Mouse (Mus musculus): Measurements from ENCODE around the gene Gm9837.

Gene Gm9837

DNA sequence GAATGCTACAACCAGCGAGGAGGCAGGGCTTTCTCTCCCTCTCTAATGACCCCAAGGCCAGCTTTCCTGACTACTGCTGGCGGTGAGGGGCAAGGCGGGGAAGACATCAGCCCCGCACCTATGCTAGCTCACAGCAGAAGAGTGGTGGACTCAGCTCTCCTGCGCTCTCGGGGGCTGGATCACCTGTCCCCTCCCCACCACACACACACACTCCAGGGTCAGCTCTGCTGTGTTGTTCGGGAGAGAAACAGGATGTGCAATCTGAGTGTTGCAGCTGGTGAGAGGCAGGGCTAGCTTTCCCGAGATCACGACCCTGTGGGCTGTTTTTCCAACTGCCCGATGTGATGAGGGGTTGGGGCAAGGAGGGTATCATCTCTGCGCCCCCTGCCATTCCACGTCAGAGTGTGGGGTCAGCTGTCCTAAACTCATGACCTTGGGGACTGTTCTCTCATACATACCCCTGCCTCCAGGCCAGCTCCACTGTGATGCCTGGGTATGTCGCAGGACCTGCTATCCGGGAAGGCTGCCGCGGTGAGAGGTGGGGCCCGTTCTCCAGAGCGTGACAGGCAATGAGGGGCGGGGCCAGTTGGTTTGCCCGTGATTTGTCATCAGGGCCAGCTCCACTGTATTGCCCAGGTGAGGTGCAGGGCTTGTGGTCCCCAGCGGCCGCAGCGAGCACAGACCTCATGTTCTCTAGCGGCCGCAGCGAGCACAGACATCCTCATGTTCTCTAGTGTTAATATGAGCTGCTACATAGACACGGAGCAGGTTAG, 16.7 kb upstream of the Gm9837 start:
- DNase-seq, result peak; percentile 39

DNA sequence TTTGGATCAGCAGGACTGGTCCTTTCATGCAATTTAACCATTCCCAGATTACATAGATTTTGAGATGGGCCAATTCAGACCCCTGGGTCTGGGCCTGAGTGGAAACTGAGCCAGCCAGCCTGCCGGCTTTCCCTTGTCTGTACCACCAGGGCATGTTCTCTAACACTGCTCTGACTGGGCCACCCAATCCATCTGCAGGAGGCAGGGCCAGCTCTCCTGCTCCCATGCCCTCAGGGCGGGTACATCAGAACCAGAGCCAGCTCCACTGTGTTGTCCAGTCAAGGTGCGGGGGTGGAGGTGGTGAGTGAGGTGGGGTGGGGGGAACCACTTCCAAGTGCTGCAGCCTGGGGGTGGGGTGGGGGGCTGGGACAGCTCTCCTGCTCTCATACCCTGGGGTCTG, 16.1 kb upstream of the Gm9837 start:
- DNase-seq, result no peak

DNA sequence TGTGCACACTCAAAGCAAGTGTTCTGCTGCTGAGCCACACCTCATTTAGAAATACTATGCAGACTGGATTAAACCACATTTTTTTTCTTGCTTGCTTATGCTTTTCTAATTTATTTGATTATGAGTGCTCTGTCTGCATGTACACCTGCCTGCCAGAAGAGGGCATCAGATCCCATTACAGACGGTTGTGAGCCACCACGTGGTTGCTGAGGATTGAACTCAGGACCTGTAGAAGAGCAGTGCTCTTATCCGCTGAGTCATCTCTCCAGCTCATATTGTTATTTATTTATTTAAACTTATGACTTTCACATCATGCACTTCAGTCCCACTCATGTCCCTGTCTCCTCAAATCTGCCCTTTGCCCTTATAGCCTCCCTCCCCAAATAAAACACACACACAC, 15.4 kb upstream of the Gm9837 start:
- no peak for DNase-seq

DNA sequence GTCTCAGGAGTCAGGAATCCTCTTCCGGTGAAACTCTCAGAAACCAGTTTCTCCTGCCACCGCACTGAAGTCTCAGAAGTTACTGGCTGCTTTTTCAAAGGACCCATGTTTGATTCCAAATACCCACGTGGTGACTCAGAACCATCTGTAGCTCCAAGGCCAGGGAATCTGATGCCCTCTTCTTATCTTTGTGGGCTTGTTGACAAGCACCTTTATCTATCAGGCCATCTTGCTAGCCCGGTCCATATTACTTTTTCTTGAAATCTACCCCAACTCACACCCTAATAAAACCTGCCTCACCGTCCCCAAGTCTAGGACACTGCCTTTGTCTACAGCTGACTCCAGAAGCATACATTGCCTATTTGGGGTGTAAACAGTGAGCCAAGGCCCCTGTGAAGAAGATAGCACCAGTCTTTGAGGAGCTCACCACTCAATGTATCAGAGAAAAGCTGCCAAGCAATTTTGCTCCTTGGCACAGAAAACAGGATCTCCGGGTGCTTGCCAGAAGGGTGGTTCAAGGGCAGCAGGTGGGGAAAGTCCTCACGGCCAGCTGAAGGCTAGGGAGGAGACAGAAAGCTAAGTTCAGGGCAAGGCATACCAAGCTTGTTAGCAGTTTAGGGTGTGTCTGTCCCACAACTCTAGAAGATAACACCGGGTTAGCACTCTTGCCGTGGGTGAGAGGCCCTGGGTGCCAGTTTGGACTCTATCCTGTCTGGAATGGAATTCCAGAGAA, 13.0 kb upstream of the Gm9837 start:
- no peak for DNase-seq

DNA sequence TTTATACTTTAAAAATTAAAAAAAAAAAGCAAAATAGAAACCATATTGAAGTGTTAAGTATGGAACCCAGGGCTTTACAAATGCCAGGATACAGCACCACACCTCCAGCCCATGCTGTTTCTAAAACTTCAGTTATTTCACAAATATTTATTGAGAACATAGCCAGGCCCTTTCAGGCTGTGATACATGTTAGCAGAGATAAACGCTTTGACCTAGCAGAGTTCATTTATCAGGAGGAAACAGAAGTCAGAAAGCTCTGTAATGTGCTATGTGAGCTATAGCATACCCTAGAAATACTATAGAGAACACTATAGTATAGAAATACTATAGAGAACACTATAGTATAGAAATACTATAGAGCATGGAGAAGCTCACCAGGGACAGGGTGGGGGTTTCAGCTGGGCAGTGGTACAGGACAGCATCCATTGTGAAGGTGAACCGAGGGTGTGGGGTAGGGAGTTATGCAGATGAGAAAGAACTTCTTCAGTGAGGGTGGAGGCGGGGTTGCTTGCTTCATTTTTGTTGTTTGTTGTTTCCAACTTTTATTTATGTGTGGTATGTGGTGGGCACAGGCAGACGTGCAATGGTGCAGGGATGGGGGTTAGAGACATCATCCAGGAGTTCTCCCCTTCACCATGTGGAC, 10.9 kb upstream of the Gm9837 start:
- no peak for DNase-seq

DNA sequence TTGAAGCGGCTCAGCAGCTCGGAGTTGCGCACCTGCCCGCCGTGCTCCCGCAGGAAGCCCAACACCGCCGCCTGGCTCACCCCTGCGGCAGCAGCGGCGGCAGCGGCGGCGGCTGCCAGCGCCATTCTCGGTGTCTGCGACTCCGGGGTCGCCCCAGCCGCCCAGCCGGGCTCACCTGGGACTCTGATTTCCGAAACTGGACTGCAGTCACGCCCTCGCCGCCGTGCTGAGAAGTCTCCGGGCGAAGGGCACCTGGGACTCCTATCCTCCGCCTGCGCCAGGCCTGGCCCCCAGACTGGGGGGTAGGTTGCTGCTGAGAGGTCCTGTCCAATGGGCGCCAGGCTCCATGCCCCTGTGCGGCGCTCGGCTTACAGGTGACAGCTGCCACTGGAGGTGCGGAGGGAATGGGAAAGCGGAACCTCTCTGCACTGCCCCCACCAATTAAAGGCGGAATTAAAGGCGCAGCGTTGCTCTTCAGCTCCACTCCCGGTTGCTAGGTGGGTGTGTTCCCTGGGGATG, 9.6 kb upstream of the Gm9837 start, which contains the start of the genes Gm9945 and Sowaha:
Gene Gm9945, plus strand, starts transcription at position 384 of the 519 bp plus-strand sequence.
Gene Sowaha, minus strand, starts transcription at position 492 of the 519 bp plus-strand sequence.
- peak; percentile 31 for DNase-seq

DNA sequence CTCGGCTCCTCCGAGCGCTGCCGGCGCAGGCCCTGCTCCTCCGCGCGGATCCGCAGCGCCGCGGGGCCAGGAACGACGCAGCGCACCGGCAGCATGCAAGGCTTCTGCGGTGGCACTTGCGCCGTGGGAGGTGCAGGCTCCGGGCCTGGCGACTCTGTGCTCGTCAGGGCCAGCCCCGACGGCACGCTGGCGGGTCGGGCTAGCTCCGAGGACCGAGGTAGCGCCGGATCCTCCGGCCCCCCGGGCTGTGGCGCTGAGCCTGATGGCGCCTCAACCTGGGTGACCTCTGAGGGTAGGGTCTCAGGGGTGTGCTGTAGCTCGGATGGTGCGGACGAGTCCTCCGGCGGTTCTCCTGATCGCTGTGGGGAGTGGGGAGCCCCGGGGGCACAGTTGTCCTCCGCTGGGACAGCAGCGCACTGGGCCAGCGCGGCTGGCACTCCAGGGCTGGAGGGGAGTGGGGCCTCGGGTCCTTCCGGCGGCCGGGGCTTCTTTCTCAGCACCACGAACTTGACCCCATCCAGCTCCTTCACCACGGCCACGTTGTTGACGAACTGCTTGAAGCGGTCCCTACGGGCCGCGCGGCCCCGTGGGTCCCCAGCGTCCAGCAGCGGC, 9.0 kb upstream of the Gm9837 start:
- no peak for DNase-seq

DNA sequence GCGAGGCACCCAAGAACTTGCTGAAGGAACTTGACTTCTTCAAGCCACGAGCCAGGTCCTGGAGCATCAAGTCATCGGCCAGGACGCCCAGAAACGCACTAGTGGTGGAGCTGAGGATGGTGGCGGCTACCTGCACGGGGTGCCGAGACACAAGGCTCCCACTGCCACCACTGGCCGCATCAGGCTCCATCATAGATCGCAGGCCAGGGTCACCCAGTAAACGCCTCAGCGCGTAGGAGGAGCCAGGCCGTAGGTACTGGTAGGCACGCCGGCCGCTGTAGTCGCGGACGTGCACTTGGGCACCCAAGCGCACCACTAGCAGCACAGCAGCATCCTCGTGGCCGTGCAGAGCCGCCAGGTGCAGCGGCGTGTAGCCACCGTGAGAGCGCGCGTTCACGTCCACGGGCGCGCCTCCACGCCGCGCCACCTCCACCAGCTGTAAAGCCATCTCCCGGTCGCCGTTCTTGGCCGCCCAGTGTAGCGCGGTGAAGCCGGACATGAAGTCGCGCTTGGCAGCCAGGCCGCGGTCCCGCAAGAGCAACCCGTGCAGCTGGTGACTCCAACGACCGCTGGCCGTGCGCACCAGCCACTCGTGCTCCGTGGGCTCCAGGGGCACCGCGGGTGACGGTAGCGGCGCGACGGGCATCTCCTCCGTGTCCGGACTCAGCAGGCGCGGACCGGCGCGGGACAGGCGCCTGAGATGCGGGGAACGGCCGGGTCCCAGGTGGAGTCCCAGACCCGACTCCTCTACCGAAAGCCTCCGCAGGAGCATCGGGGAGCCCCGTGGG, 8.3 kb upstream of the Gm9837 start:
- DNase-seq, result no peak

DNA sequence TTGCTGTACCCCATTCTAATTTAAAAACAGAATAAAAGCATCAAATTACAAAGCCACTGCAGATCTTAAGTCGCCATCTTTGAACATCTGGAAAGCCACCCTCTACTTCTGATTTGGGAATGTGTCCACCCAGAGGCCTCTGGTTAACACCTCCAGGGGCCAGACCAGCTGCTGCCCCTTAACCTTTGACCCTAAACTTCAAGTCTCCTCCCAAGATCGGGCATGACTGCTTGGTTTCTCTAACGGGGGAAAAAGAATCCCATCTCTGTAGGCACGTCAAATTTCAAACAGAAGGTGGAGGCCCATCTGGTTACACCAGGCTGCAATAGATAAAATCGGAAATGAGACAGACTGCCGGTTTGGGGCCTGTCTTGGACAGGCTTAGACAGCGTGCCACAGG, 7.6 kb upstream of the Gm9837 start:
- DNase-seq, result no peak

DNA sequence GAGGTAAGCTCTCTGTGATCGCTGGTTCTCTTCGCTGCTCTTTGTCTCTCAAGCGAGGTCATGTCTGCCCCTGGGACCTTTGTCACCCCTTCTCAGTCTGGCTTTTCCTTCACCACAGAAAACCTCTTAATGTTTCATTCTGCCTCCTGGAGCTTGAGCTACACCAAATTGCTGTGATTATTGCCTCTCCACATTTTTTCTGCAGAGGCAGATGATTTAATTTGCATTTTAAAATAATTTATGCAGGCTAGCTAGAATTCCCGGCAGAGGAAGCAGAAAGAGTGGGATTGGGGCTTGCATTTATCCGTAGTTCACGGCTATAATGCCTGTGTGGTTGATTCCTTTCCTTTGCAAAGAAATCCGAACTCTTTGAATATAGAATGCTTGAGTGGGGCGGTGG, 5.3 kb upstream of the Gm9837 start:
- no peak for DNase-seq

DNA sequence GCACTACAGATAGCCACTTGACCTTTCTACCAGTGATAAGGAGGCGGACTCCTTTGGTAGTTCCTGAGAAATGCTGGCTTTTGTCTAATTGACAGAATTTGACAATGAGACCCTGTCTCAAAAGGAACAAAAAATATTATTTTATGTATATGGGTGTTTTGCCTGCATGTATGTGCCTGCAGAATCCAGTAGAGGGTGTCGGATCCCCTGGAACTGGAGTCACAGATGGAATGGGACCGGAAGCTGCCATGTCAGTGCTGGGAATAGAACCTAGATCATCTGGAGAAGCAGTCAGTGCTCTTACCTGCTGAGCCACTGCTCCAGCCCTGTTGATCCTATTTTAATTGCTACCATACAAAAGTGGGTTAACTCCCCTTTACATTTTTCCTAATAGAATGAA, 2.4 kb upstream of the Gm9837 start:
- no peak for DNase-seq

DNA sequence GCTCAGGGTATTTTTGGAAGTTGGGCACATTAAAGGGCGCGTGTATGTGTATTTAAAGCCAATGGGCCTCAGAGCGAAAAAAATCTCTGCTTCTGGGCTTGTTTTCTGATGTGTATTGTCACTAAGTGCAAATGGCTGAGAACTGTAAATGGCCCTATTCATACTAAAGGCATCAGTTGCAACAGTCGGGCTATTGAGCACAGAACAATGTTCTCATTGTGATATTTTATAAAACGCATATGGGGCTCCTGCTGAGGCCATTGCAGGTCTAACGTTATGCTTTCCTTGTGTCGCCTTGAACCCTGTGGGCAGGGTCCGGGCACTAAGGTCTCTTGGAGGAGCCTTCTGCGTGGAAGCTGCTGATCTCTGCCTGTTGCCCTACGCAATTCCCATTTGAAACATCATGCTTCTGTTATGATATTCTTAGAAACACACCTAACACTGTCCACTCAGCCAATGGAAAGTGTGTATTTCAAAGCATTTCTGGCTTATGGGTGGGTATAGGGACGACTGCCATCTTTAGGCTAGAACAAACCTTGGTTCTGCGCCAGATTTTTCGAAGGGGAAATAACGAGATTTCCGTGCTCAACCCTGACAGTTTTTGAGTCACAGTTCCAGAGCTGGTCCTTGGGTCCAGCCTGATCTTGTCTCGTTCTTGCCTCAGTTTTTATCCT, 848 bp downstream of the Gm9837 start:
- no peak for DNase-seq

DNA sequence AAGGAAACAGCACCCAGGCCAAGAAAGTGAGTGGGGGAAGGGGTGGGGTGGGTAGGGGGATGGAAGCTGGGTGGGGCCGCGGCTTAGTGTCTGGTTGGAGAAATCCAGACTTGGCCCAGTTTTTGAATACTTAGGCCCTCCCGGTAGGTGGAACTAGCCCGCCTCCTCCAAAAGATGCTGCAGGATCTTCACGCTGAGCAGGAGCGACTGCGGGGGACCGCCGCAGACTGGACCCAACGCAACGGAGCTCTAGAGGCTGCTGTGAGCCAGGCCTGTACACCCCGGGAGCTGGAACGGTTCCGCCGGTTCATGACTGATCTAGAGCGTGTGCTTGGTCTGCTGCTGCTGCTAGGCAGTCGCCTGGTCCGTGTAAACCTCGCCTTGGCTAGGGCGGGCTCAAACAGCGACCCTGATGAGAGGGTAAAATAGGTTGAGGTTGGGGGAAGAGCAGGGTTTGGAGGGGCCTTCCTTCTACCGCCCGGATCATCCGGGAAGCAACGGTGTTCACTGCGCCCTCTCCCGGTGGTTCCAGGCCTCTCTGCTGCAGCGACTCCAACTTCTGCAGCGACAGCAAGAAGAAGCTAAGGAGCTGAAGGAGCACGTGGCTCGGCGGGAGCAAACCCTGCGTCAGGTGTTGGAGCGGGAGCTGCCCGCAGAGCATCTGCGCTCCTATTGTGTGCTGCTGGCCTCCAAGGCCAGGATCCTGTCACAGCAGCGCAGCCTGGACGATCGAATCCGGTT, 3.9 kb downstream of the Gm9837 start:
- DNase-seq, result peak; percentile 85

DNA sequence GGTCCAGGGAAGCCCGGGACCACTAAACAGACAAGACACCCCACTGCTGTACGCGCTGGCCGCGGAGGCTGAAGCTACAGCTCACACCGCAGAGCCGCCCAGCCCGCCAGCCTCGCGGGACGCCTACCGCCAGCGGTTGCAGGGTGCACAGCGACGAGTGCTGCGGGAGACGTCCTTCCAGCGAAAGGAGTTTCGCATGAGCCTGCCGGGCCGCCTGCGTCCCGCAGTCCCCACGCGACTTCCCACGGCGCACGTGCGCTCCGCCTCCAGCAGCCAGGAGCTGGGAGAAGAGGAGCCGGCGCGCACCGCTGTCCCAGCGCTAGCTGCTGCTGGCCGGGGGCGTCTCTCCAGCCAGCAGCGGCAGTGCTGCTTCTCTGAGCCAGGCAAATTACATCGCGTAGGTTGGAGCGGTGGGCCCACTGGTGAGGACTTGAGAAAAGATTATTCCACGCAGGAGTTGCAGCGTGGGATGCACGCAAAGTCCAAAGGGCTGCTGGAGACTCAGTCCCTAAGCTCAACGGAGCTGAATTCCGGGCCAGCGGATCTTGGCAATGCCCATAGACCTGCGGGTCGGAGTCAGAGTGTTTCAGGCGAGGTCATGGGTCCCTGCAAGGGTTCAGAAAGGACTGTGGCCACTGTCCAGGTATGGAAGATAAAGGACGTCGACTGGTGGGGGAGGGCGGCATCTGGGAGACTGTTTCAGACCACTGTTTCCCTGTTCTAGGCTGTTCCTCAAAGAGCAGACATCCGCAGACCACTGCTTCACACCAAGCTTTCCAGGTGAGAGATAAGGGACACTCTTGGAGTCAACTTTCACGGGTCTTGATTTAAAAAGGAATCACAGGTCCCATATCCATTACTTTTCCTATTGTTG, 6.5 kb downstream of the Gm9837 start:
- DNase-seq, result no peak

DNA sequence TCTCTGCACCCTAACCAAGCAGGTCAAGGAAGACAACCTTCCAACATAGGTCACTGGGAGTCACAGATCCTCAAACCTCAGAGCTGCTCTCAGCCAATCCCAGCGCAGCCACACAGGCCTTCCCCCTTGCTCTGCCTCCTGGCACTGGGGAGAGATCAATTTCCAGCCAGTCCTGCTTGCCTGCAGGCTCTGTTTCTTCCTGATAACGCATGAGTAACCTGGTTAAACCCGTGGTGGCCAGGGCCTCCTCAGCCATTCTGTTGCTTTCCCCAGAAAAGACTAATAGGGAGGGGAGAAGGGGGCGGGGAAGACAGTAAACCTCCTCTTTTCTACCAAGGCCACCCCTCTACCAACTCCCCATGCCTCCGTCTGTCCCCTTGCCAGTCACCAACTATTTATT, 8.6 kb downstream of the Gm9837 start:
- DNase-seq, result no peak

DNA sequence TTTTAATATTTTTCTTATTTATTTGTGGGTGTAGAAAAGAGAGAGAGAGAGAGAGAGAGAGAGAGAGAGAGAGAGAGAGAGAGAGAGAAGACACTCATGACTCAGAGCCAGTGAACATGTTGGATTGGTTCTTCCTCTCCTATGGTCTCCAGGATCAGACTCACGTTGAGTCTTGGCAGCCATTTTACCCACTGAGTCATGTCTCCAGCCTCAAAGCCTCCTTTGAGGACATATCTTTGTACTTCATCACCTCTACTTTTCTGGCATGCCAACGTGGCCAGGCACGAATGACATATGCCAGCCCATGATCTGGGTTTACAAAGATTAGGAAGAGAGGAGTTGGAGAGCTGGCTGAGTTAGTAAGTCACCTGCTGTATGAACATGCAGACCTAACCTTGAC, 10.1 kb downstream of the Gm9837 start:
- DNase-seq, result no peak

DNA sequence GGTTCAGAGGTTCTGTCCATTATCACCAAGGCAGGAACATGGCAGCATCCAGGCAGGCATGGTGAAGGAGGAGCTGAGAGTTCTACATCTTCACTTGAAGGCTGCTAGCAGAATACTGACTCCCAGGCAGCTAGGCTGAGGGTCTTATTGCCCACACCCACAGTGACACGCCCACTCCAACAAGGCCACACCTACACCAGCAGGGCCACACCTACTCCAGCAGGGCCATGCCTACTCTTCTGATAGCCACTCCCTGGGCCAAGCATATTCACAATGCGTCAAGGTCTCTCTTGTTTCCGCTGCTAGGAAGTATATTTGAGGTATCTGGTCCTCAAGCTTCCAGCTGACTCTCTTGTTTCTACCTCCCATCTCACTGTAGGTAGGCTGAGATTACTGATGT, 11.3 kb downstream of the Gm9837 start:
- no peak for DNase-seq

DNA sequence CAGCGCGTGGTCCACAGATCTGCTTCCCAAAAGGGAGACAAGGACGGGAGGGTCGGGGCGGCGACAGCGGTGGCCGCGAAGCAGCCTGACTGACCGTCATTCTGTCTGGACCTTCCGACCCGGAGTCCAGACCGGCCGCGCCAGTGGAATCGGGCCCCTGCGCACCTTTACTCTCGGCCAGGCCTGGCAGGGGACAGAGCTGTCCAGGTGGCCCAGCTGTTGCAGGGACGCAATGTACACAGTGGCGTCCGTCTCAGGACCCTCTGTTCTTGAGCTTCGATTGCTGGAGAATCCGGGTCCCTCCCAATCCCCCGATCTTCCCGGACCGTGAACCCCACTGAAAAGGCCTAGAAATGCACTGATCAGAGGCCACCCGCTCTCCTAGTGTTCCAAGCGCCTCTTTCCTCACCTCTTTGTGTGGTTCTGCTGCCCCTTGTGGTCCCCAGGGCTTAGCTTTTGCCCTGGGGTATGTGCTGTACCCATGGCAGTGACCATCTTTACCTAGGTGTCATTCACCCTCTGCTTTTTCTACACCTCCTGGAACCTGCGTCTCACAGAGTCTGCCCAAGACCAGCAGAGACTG, 12.8 kb downstream of the Gm9837 start:
- no peak for DNase-seq

Measured in lung, postnatal 14 days (tissue).